Mouse (Mus musculus) liver, adult 2 months (tissue): ENCODE measurements around the gene Cnih3.

Experiments used
- CTCF ChIP-seq: fragments of 200-500 bp; IDR thresholded peaks from 2 replicates; pipeline ENCODE4 v1.5.1; 2011; ENCODE audit warnings: low read depth, low read length, control low read depth
- POLR2A ChIP-seq: fragments of 200-500 bp; IDR thresholded peaks from 2 replicates; pipeline ENCODE4 v1.6.1; 2011; ENCODE audit warnings: low read length, control low read depth; ENCODE audit not compliant: insufficient read depth; ENCODE audit errors: extremely low read depth

DNA sequence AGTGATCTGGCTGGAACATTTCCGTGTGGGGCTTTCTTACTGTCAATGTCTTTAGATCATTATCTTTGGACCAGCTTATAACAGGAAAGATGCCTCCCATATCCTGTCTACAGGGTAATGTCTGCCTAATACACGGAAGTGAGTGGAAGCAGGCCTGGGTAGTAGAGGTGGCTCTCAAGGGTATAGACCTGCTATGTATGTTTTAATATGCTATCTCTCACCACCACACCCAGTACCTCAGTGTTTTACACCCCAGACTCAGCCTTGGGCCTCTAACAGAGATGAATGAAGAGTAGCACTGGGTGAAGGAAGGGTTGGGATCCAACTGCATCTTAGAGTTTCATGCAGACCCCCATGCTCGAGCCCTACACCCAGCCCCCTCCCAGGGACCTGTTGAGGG is 23.3 kb upstream of the Cnih3 start:
- no peak for TF ChIP-seq POLR2A
- TF ChIP-seq CTCF, result no peak
